Mouse (Mus musculus) stomach, postnatal 0 days (tissue): ENCODE results near the gene Onecut3. TPM values are rescaled to one million over a fixed set of nuclear protein-coding genes. Genes with fewer than 3 reads are reported as not detected.

Experiments used
- ATAC-seq: fragments of 200-750 bp; cut with Nextera tagmentation; 2 replicates; pipeline ENCODE4 v1.8.0; 2017; ENCODE audit not compliant: low FRiP score, low TSS enrichment
- DNase-seq: peaks from one replicate; pipeline ENCODE4 v3.0.0-alpha.2; 2016; ENCODE audit warnings: low spot score
- H3K27ac ChIP-seq: fragments of 300-500 bp; sonication (generic); replicated peaks from 2 replicates; pipeline ENCODE4 v1.5.1; 2014; ENCODE audit warnings: mild to moderate bottlenecking, control low read depth
- H3K27me3 ChIP-seq: fragments of 300-500 bp; sonication (generic); 2 replicates; pipeline ENCODE4 v1.6.1; 2014; ENCODE audit warnings: low read length; ENCODE audit not compliant: control insufficient read depth, insufficient read depth
- H3K36me3 ChIP-seq: fragments of 300-500 bp; sonication (generic); 2 replicates; pipeline ENCODE4 v1.6.1; 2014; ENCODE audit warnings: low read length, mixed read lengths; ENCODE audit not compliant: control insufficient read depth, insufficient read depth
- H3K4me1 ChIP-seq: fragments of 300-500 bp; sonication (generic); replicated peaks from 2 replicates; pipeline ENCODE4 v1.6.1; 2014; ENCODE audit warnings: antibody characterized with exemption; ENCODE audit not compliant: control insufficient read depth, insufficient read depth
- H3K4me2 ChIP-seq: fragments of 300-500 bp; sonication (generic); replicated peaks from 2 replicates; pipeline ENCODE4 v1.6.1; 2014; ENCODE audit warnings: low read depth, mild to moderate bottlenecking, control low read depth, moderate library complexity
- H3K4me3 ChIP-seq: fragments of 300-500 bp; sonication (generic); 2 replicates; pipeline ENCODE4 v1.5.1; 2014; ENCODE audit warnings: low read depth, low read length, control low read depth
- H3K9ac ChIP-seq: fragments of 300-500 bp; sonication (generic); 2 replicates; pipeline ENCODE4 v1.6.1; 2014; ENCODE audit warnings: mild to moderate bottlenecking, low read length, control low read depth, mixed read lengths
- H3K9me3 ChIP-seq: fragments of 300-500 bp; sonication (generic); 2 replicates; pipeline ENCODE4 v1.6.1; 2016; ENCODE audit warnings: low read length; ENCODE audit not compliant: control insufficient read depth
- CTCF ChIP-seq: IDR thresholded peaks from 2 replicates; pipeline ENCODE4 v1.5.1; 2016; ENCODE audit warnings: antibody characterized with exemption, low read depth, mild to moderate bottlenecking, moderate library complexity
- EP300 ChIP-seq: optimal IDR thresholded peaks from 2 replicates; pipeline ENCODE3; 2016; ENCODE audit warnings: antibody characterized with exemption
- WGBS: fragments of 180-500 bp; shearing (Covaris S2); extraction: QIAGEN DNeasy Blood & Tissue Kit; methylation state at CpG from one replicate; pipeline ENCODE4 v1.1.7; 2014; 5-methylcytosine and 5-hydroxymethylcytosine counted together
- polyA plus RNA-seq: library from polyadenylated mRNA; unstranded; fragments of >200 nt; fragmentation: Nextera tagmentation; extraction: Ambion mirVana; gene quantifications from 2 replicates; pipeline ENCODE4 v1.2.1, GENCODE M21; 2015

Onecut3 gene
- polyA plus RNA-seq, 1 experiment from 2014 or later: 0.01 TPM

- WGBS: 0% methylated on average over 11 of the region's 11 CpGs
- no peak overlapping the region for H3K27ac ChIP-seq
- no peak for TF ChIP-seq EP300
- TF ChIP-seq CTCF: peak; percentile 86
- no peaks in the 10 kb centered on the region for H3K4me1 ChIP-seq
- no peak overlapping the region for H3K4me3 ChIP-seq
- no peak; the same call in 1 of the 2 replicates for ATAC-seq
- H3K9ac ChIP-seq: no peak overlapping the region
- peaks cover 14% of the 10 kb centered on the region; the same call in 1 of the 2 replicates for H3K27me3 ChIP-seq
- no peaks in the 10 kb centered on the region for H3K9me3 ChIP-seq
- peak; percentile 84 for DNase-seq
- H3K36me3 ChIP-seq: no peaks in the 10 kb centered on the region
- no peak overlapping the region for H3K4me2 ChIP-seq
Observed at GRCm38 (mm10) chr10:80506222-80506621, 11.6 kb downstream of the Onecut3 start.

- H3K4me2 ChIP-seq: peak overlapping the region; percentile 59
- TF ChIP-seq CTCF: peak; percentile 96
- TF ChIP-seq EP300: no peak
- peak overlapping the region; percentile 35 for H3K4me3 ChIP-seq
- peak; percentile 85 for DNase-seq
- H3K36me3 ChIP-seq: no peaks in the 10 kb centered on the region
- H3K27ac ChIP-seq: no peak overlapping the region
- H3K27me3 ChIP-seq: peaks cover 2% of the 10 kb centered on the region
- 8% methylated on average over 20 of the region's 20 CpGs for WGBS
- H3K4me1 ChIP-seq: no peaks in the 10 kb centered on the region
- H3K9me3 ChIP-seq: no peaks in the 10 kb centered on the region
- no peak overlapping the region for H3K9ac ChIP-seq
- peak; percentile 59 for ATAC-seq
Observed at GRCm38 (mm10) chr10:80509412-80510272, 15.0 kb downstream of the Onecut3 start.

GRCm38 (mm10) chr10:80510273-80510660 is 15.6 kb downstream of the Onecut3 start:
- Histone ChIP-seq H3K36me3 (no peaks in the 10 kb centered on the region), H3K4me2 (no peak overlapping the region), H3K27ac (no peak overlapping the region), H3K9me3 (no peaks in the 10 kb centered on the region), H3K27me3 (no peaks in the 10 kb centered on the region; the same call in none of the 2 replicates), H3K4me3 (no peak overlapping the region), H3K9ac (no peak overlapping the region), H3K4me1 (no peaks in the 10 kb centered on the region)
- DNase-seq (no peak), ATAC-seq (no peak)
- WGBS: 58% methylated on average over 10 of the region's 10 CpGs
- TF ChIP-seq CTCF: no peak
- TF ChIP-seq EP300: no peak

- Histone ChIP-seq H3K27me3 (no peaks in the 10 kb centered on the region; the same call in none of the 2 replicates), H3K4me3 (no peak overlapping the region), H3K4me2 (no peak overlapping the region), H3K36me3 (no peaks in the 10 kb centered on the region), H3K9me3 (no peaks in the 10 kb centered on the region), H3K9ac (no peak overlapping the region; the same call in 1 of the 2 replicates), H3K27ac (no peak overlapping the region), H3K4me1 (no peaks in the 10 kb centered on the region)
- no peak for TF ChIP-seq EP300
- no peak for TF ChIP-seq CTCF
- no peak for DNase-seq
- ATAC-seq: no peak
- 11% methylated on average over 19 of the region's 19 CpGs for WGBS
Observed at GRCm38 (mm10) chr10:80513739-80514138, 19.1 kb downstream of the Onecut3 start.

GRCm38 (mm10) chr10:80519287-80519686 is 24.7 kb downstream of the Onecut3 start:
- no peaks in the 10 kb centered on the region for H3K36me3 ChIP-seq
- H3K9me3 ChIP-seq: no peaks in the 10 kb centered on the region
- TF ChIP-seq CTCF (peak; percentile 48), EP300 (no peak)
- no peak overlapping the region for H3K4me2 ChIP-seq
- H3K27me3 ChIP-seq: no peaks in the 10 kb centered on the region; the same call in 1 of the 2 replicates
- no peak for DNase-seq
- H3K4me3 ChIP-seq: no peak overlapping the region
- no peaks in the 10 kb centered on the region for H3K4me1 ChIP-seq
- no peak overlapping the region for H3K9ac ChIP-seq
- ATAC-seq: no peak
- 76% methylated on average over 2 of the region's 2 CpGs for WGBS
- no peak overlapping the region for H3K27ac ChIP-seq

- 88% methylated on average over 7 of the region's 7 CpGs for WGBS
- ATAC-seq (no peak), DNase-seq (no peak)
- Histone ChIP-seq H3K4me1 (no peaks in the 10 kb centered on the region), H3K36me3 (no peaks in the 10 kb centered on the region), H3K27me3 (no peaks in the 10 kb centered on the region), H3K9ac (no peak overlapping the region), H3K4me2 (no peak overlapping the region), H3K9me3 (no peaks in the 10 kb centered on the region), H3K4me3 (no peak overlapping the region), H3K27ac (no peak overlapping the region)
- TF ChIP-seq CTCF (peak; percentile 51), EP300 (no peak)
Observed at GRCm38 (mm10) chr10:80523299-80523698, 28.7 kb downstream of the Onecut3 start.
